ENCODE assay signal across 21 mouse cellular contexts in genomic region chr16:52250196-52250595, GRCm38 (mm10).
A peak's percentile ranks its signal among the peaks of the same experiment; 100 is the strongest.
DNase-seq lines count a peak whose midpoint lies in the region; ATAC-seq and TF ChIP-seq lines count a peak whose summit lies in the region.
"Had no signal": no experiment of that assay in that cellular context is flagged by ENCODE, and none has a peak within 500 bp of the region (broad histone marks: within the 10 kb centered on the region; RNA-seq: fewer than 3 reads in every experiment).

No protein-coding gene starts in this region.

- no peak overlapping the region for H3K27ac ChIP-seq in kidney, adult 2 months (ENCODE audit: insufficient read depth, low read depth, low read length)
- no peak overlapping the region; the same call in 1 of the 2 replicates for H3K27ac ChIP-seq in liver, adult 2 months (replicated peaks; ENCODE audit: insufficient read depth, low read depth, low read length)
- no peak overlapping the region for H3K27ac ChIP-seq in liver, embryonic 11.5 days (ENCODE audit: low read depth, low read length)

- WGBS in kidney, adult 2 months = 63% methylated on average over 4 of the region's 4 CpGs
- WGBS in liver, adult 2 months = 23% methylated on average over 4 of the region's 4 CpGs
- 90% methylated on average over 4 of the region's 4 CpGs for WGBS in liver, embryonic 11.5 days

- H3K4me2 ChIP-seq in liver, embryonic 11.5 days = no peak overlapping the region

- H3K9ac ChIP-seq in liver, adult 2 months (ENCODE audit: low read depth, low read length) = no peak overlapping the region
- no peak overlapping the region for H3K9ac ChIP-seq in liver, embryonic 11.5 days (ENCODE audit: low read depth, low read length)

- ATAC-seq in liver, embryonic 11.5 days (replicated peaks; ENCODE audit: low FRiP score) = no peak
- ATAC-seq: activated CD4-positive, CD25-positive, alpha-beta regulatory T cell, adult 4 months; CD4-positive, CD25-positive, alpha-beta regulatory T cell, adult 4 months; Patski had no signal

- no peaks in the 10 kb centered on the region for H3K79me2 ChIP-seq in liver, adult 2 months (ENCODE audit: control insufficient read depth, insufficient read depth, low read length)

- peak; percentile 69 for DNase-seq in kidney, adult 2 months
- DNase-seq in kidney, postnatal 36 days = no peak
- peak; percentile 58 for DNase-seq in kidney, adult 9 months
- no peak for DNase-seq in kidney, postnatal 4 days
- DNase-seq in liver, adult 2 months (ENCODE audit: extremely low read depth, low read depth, low spot score) = peak; percentile 79
- no peak for DNase-seq in liver, embryonic 11.5 days (ENCODE audit: low spot score)
- DNase-seq: adrenal gland, adult 2 months; adrenal gland, adult 8-10 months; adrenal gland, postnatal 10 days; adrenal gland, postnatal 14 days; adrenal gland, postnatal 25 days; adrenal gland, postnatal 36 days; B cell, adult 2 months; cerebellum, adult 11 months; cerebellum, adult 11-12 months; cerebellum, adult 18-20 months had no signal

- H3K4me3 ChIP-seq in kidney, adult 2 months (ENCODE audit: insufficient read depth, low read depth, low read length) = no peak overlapping the region
- H3K4me3 ChIP-seq in liver, adult 2 months (ENCODE audit: insufficient read depth, low read depth, low read length) = no peak overlapping the region
- no peak overlapping the region for H3K4me3 ChIP-seq in liver, embryonic 11.5 days (ENCODE audit: low read depth, low read length)

- H3K36me3 ChIP-seq in kidney, adult 2 months (ENCODE audit: control insufficient read depth, insufficient read depth, low read length) = no peaks in the 10 kb centered on the region
- H3K36me3 ChIP-seq in liver, adult 2 months (ENCODE audit: control insufficient read depth, insufficient read depth, low read length) = peaks cover 4% of the 10 kb centered on the region; the same call in 1 of the 2 replicates
- H3K36me3 ChIP-seq in liver, embryonic 11.5 days (ENCODE audit: control insufficient read depth, insufficient read depth, low read length) = 0 out of 2 replicates have a peak, but pooled peaks cover 2% of the 10 kb centered on the region
- H3K36me3 ChIP-seq: G1E had no signal

- no peaks in the 10 kb centered on the region for H3K4me1 ChIP-seq in kidney, adult 2 months (ENCODE audit: control insufficient read depth, insufficient read depth, low read length)
- peaks cover 9% of the 10 kb centered on the region for H3K4me1 ChIP-seq in liver, adult 2 months (ENCODE audit: control insufficient read depth, insufficient read depth, low read length)
- no peaks in the 10 kb centered on the region for H3K4me1 ChIP-seq in liver, embryonic 11.5 days (replicated peaks; ENCODE audit: control insufficient read depth, insufficient read depth, low read length)

- no peak for TF ChIP-seq CTCF in kidney, adult 2 months (conservative IDR thresholded peaks at IDR 0.05; ENCODE audit: insufficient read depth, insufficient read length, low read depth, low read length)
- TF ChIP-seq CTCF in liver, adult 2 months (IDR thresholded peaks at IDR 0.05; ENCODE audit: low read depth, low read length) = no peak

- H3K27me3 ChIP-seq in kidney, adult 2 months (replicated peaks; ENCODE audit: control insufficient read depth, insufficient read depth, low read length) = no peaks in the 10 kb centered on the region
- H3K27me3 ChIP-seq in liver, adult 2 months (ENCODE audit: control insufficient read depth, insufficient read depth, low read length) = no peaks in the 10 kb centered on the region
- H3K27me3 ChIP-seq in liver, embryonic 11.5 days (replicated peaks; ENCODE audit: control insufficient read depth, insufficient read depth, low read length) = no peaks in the 10 kb centered on the region
- H3K27me3 ChIP-seq: CH12.LX had no signal

- H3K9me3 ChIP-seq in liver, embryonic 11.5 days (ENCODE audit: control insufficient read depth, low read length) = no peaks in the 10 kb centered on the region

- TF ChIP-seq POLR2A in kidney, adult 2 months (IDR thresholded peaks at IDR 0.05; ENCODE audit: low read depth, low read length) = no peak
- no peak for TF ChIP-seq POLR2A in liver, adult 2 months (IDR thresholded peaks at IDR 0.05; ENCODE audit: extremely low read depth, insufficient read depth, low read length)

Comparison
In these comparisons a context has a peak if more than half of its experiments do, and no peak if none do; other contexts are left out.
1. DNase-seq: peak in kidney, adult 2 months (single experiment), kidney, adult 9 months (single experiment) and liver, adult 2 months (single experiment); none in kidney, postnatal 36 days (0 of 2), kidney, postnatal 4 days (0 of 2) and liver, embryonic 11.5 days (single experiment).